Mouse (Mus musculus) kidney, postnatal 0 days (tissue): ENCODE data around the gene Cdk5rap2. TPM values are rescaled to one million over a fixed set of nuclear protein-coding genes. Genes with fewer than 3 reads are reported as not detected.

Experiments
- ATAC-seq: fragments of 200-750 bp; cut with Nextera tagmentation; replicated peaks from 2 replicates; pipeline ENCODE4 v1.8.0; 2017; ENCODE audit warnings: low read depth, moderate number of reproducible peaks, moderate TSS enrichment, moderate library complexity; ENCODE audit not compliant: low FRiP score
- DNase-seq: peaks from one replicate; pipeline ENCODE4 v3.0.0-alpha.2; 2016; ENCODE audit warnings: low spot score
- H3K27ac ChIP-seq: fragments of 300-500 bp; sonication (generic); 2 replicates; pipeline ENCODE4 v1.5.1; 2014; ENCODE audit warnings: mild to moderate bottlenecking
- H3K27me3 ChIP-seq: fragments of 300-500 bp; sonication (generic); 2 replicates; pipeline ENCODE4 v1.6.1; 2014; ENCODE audit warnings: low read length, mixed read lengths; ENCODE audit not compliant: insufficient read depth
- H3K36me3 ChIP-seq: fragments of 300-500 bp; sonication (generic); 2 replicates; pipeline ENCODE4 v1.6.1; 2014; ENCODE audit warnings: low read length, mixed read lengths; ENCODE audit not compliant: insufficient read depth
- H3K4me1 ChIP-seq: fragments of 300-500 bp; sonication (generic); replicated peaks from 2 replicates; pipeline ENCODE4 v1.6.1; 2014; ENCODE audit warnings: antibody characterized with exemption, low read length, mixed read lengths; ENCODE audit not compliant: insufficient read depth
- H3K4me2 ChIP-seq: fragments of 300-500 bp; sonication (generic); 2 replicates; pipeline ENCODE4 v1.6.1; 2014; ENCODE audit warnings: mild to moderate bottlenecking, low read length, moderate library complexity, mixed read lengths
- H3K4me3 ChIP-seq: fragments of 300-500 bp; sonication (generic); replicated peaks from 2 replicates; pipeline ENCODE4 v1.5.1; 2014; ENCODE audit warnings: low read depth, low read length
- H3K9ac ChIP-seq: fragments of 300-500 bp; sonication (generic); 2 replicates; pipeline ENCODE4 v1.6.1; 2014; ENCODE audit warnings: low read depth, low read length
- H3K9me3 ChIP-seq: fragments of 300-500 bp; sonication (generic); replicated peaks from 2 replicates; pipeline ENCODE4 v1.6.1; 2016; ENCODE audit warnings: low read length, inconsistent platforms, mixed read lengths
- CTCF ChIP-seq: IDR thresholded peaks from 2 replicates; pipeline ENCODE4 v1.5.1; 2016; ENCODE audit warnings: antibody characterized with exemption, low read depth, mild to moderate bottlenecking, moderate library complexity
- WGBS: fragments of 180-500 bp; shearing (Covaris S2); extraction: QIAGEN DNeasy Blood & Tissue Kit; methylation state at CpG from one replicate; pipeline ENCODE4 v1.1.7; 2014; 5-methylcytosine and 5-hydroxymethylcytosine counted together
- polyA plus RNA-seq: library from polyadenylated mRNA; unstranded; fragments of >200 nt; fragmentation: Nextera tagmentation; extraction: Ambion mirVana; gene quantifications from 2 replicates; pipeline ENCODE4 v1.2.1, GENCODE M21; 2015

Cdk5rap2 gene
- polyA plus RNA-seq, 1 experiment from 2014 or later: 8.9 TPM

DNA sequence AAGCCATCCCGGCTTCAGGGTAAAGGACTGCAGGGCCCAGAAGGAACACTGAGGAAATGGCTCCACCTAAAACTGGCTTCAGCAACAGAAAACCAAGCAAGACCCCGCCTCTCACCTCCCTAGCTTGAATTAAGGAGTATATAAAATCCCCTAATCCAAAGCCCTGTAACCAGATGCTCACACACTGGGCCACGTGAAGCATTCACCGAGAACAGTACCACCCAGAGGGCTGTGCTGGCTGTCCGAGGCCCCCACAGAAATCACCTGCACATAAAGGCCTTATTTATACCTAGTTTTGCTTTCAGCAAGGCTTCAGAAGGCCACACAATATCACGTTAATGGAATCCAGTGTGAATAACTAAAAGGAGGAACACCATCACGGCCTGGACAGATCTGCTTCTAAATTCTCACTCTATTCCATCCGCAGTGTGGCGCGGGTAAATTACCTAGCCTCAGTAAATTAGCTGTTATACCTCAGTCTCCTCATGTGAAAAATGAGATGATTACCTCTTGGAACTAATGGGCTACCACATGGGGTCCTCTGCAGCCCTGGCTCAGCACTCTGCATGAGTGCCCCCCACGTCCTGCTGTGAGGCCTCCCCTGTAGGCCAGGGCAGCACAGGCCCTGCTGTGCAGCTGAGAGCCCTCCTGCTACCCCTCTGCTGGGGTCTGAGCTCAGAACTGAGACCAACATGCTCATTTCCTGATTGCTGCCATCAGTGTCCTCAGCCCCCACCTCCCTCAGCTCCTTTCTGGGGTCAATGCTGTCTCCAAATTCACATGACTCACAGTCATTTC is 45.0 kb downstream of the Cdk5rap2 start:
- no peak overlapping the region for H3K27ac ChIP-seq
- no peak overlapping the region for H3K4me3 ChIP-seq
- TF ChIP-seq CTCF: no peak
- ATAC-seq: peak; percentile 29; the same call in 1 of the 2 replicates
- DNase-seq: no peak
- 0 out of 2 replicates have a peak, but pooled peaks cover 4% of the 10 kb centered on the region for H3K36me3 ChIP-seq
- H3K9me3 ChIP-seq: no peaks in the 10 kb centered on the region
- H3K9ac ChIP-seq: no peak overlapping the region
- no peak overlapping the region for H3K4me2 ChIP-seq
- WGBS: 66% methylated on average over 11 of the region's 11 CpGs
- no peaks in the 10 kb centered on the region for H3K4me1 ChIP-seq
- H3K27me3 ChIP-seq: no peaks in the 10 kb centered on the region

DNA sequence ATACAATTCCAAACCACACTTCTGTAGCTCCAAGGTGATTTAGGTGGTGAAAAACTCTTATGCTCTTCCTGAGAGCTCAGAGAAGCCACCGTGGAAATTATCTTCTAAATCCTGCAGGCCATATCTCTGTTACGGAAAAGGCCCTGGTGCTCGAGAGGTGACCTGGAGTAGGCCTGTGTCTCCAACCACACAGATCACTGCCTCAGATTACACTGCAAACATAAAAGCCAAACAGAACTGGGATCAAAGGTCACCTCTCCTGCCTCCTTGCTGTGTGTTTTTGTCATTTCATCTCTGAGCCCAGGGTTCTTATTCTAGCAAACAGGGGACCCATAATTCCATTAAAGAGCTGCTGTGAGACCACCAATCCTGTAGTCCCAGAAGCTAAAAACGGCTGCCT is 48.9 kb downstream of the Cdk5rap2 start:
- peaks cover 11% of the 10 kb centered on the region; the same call in 1 of the 2 replicates for H3K36me3 ChIP-seq
- no peak overlapping the region for H3K4me2 ChIP-seq
- ATAC-seq: no peak
- DNase-seq: no peak
- no peak overlapping the region for H3K9ac ChIP-seq
- no peak overlapping the region for H3K27ac ChIP-seq
- 40% methylated on average over 4 of the region's 4 CpGs for WGBS
- H3K9me3 ChIP-seq: no peaks in the 10 kb centered on the region
- H3K4me3 ChIP-seq: no peak overlapping the region
- H3K4me1 ChIP-seq: no peaks in the 10 kb centered on the region
- no peaks in the 10 kb centered on the region for H3K27me3 ChIP-seq
- no peak for TF ChIP-seq CTCF

DNA sequence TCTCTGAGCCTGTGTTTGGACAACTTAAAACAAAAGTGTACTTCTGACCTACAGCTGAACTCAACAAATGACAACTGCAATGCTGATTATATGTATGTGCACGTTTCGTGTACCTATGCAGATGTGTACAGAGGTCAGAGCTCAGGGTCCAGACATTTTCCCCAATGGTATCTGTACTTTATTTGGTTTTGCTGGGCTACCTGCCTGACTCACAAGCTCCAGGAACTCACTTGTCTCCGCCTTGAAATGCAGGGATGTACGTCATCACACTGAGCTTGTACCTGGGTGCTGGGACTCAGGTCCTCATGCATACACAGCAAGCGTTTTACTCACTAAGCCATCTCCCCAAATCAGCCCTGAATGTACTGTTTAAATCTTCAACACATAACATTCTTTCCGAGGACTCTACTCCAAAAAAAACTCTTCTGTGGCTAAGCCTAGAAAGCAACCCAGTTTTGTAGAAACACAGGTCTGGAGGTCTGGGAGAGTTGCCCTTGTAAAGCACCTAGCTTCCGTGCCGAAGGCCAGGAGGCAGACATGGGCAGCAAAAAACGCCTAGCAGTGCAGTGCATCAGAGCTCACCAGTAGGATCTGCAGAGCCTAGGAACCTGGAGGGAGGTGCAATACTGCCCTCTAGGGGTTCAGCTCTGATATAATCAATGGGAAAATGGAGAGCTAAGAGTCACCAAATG is 54.4 kb downstream of the Cdk5rap2 start:
- H3K27ac ChIP-seq: no peak overlapping the region
- no peaks in the 10 kb centered on the region for H3K9me3 ChIP-seq
- peak; percentile 66 for ATAC-seq
- peaks cover 7% of the 10 kb centered on the region; the same call in 1 of the 2 replicates for H3K36me3 ChIP-seq
- peak; percentile 91 for DNase-seq
- no peak overlapping the region for H3K4me2 ChIP-seq
- no peaks in the 10 kb centered on the region for H3K4me1 ChIP-seq
- H3K9ac ChIP-seq: no peak overlapping the region
- H3K27me3 ChIP-seq: no peaks in the 10 kb centered on the region
- 64% methylated on average over 9 of the region's 9 CpGs for WGBS
- H3K4me3 ChIP-seq: no peak overlapping the region
- TF ChIP-seq CTCF: peak; percentile 88

DNA sequence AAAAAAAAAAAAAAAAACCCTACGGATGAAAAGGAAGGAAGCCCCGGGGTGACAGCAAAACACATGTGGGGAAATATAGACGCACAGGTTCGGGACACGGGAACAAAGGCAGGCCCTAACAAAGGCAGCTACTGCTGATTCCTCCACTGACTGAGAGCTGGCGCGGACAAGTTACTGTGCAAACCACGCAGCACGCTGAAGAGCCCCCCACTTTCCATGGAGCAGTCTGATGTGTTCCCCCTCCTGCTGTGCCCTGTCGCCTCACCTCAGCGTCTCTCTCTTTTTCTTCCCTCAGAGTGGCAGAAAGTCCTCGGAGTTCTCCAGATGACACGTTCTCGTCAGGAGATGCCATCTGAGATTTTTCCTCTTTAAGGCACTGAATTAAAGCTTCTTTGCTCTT is 55.8 kb downstream of the Cdk5rap2 start:
- no peaks in the 10 kb centered on the region for H3K9me3 ChIP-seq
- H3K27me3 ChIP-seq: no peaks in the 10 kb centered on the region
- no peak overlapping the region for H3K27ac ChIP-seq
- H3K36me3 ChIP-seq: 0 out of 2 replicates have a peak, but pooled peaks cover 3% of the 10 kb centered on the region
- no peak overlapping the region for H3K4me3 ChIP-seq
- no peaks in the 10 kb centered on the region for H3K4me1 ChIP-seq
- no peak overlapping the region for H3K9ac ChIP-seq
- no peak for TF ChIP-seq CTCF
- DNase-seq: no peak
- no peak for ATAC-seq
- no peak overlapping the region for H3K4me2 ChIP-seq
- WGBS: 83% methylated on average over 14 of the region's 14 CpGs

DNA sequence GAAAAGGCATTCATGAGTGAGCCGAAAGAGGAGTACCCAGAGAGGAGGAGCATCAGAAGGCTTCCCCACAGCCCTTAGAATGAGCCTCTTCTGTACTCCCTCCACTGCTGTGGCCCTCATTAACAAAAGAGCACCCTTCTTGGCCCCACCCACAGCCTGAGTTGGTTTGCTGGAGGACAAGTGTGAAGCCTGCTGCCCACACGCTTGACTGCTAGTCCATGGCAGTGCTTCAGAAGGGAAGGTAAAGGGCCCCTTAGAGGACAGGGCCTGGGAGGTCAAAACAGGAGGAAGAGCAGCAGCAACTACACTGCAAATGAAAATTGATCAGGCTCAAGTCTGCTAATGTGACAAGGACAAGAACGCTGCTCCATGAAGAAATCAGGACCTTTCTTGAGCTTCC is 56.6 kb downstream of the Cdk5rap2 start:
- peak; percentile 44 for DNase-seq
- ATAC-seq: peak; percentile 82
- Histone ChIP-seq H3K9me3 (no peaks in the 10 kb centered on the region), H3K9ac (no peak overlapping the region), H3K36me3 (0 out of 2 replicates have a peak, but pooled peaks cover 2% of the 10 kb centered on the region), H3K27me3 (no peaks in the 10 kb centered on the region), H3K4me3 (no peak overlapping the region), H3K27ac (no peak overlapping the region), H3K4me2 (no peak overlapping the region), H3K4me1 (no peaks in the 10 kb centered on the region)
- TF ChIP-seq CTCF: no peak
- 41% methylated on average over 3 of the region's 3 CpGs for WGBS

DNA sequence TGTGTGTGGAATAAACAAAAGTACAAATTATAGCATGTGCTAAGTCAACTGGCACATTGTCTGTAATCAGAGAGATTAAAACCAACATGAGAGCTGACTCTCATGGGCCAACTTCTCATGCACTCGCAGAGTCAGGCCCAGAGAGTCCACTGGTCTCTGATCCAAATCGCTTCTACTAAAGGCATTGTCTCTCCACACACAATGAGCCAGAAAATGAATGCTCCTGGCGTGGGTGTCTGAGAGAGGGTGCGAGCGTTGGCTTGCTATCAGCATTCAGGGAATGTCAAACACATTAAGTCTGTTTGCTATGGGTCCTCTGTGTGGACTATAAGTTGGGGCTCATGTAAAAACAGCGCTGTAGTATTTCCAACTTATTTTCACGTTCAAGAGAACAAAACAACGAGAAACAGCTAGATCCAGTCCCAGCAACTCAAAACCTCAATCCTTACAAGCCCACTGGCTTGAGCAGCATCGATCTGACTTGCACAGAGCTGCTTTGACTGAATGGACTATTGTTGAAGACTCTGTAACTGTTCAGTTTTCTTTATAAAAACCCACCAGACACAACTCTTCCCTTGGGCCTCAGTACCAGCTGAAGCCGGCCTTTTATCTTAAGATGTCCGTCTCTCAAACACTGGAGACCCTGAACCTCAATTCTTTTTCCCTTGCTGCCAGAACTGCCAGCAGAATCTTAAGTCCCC is 74.6 kb downstream of the Cdk5rap2 start:
- no peaks in the 10 kb centered on the region for H3K4me1 ChIP-seq
- H3K4me2 ChIP-seq: no peak overlapping the region
- TF ChIP-seq CTCF: no peak
- H3K9ac ChIP-seq: no peak overlapping the region
- DNase-seq: no peak
- no peak for ATAC-seq
- 0 out of 2 replicates have a peak, but pooled peaks cover 4% of the 10 kb centered on the region for H3K36me3 ChIP-seq
- no peaks in the 10 kb centered on the region for H3K9me3 ChIP-seq
- H3K27me3 ChIP-seq: no peaks in the 10 kb centered on the region
- WGBS: 88% methylated on average over 11 of the region's 11 CpGs
- H3K27ac ChIP-seq: no peak overlapping the region
- H3K4me3 ChIP-seq: no peak overlapping the region
